Mouse (Mus musculus) bone marrow macrophage, adult 2 months (primary cell): ENCODE data around the gene Pld3. TPM values are rescaled to one million over a fixed set of nuclear protein-coding genes. Genes with fewer than 3 reads are reported as not detected.
A peak's percentile ranks its signal among the peaks of the same experiment; 100 is the strongest.
"Not testable (repeated sequence)": the region's sequence is repeated elsewhere in the genome, so short reads cannot be mapped to it uniquely, and the experiment has no call there.

ENCODE experiments used
- H3K27ac ChIP-seq: 2 replicates; pipeline ENCODE4 v1.5.1; 2012; ENCODE audit warnings: low read depth, low read length; ENCODE audit not compliant: insufficient read depth
- H3K4me1 ChIP-seq: 2 replicates; pipeline ENCODE4 v1.6.1; 2012; ENCODE audit warnings: low read length; ENCODE audit not compliant: control insufficient read depth, insufficient read depth
- H3K4me3 ChIP-seq: 2 replicates; pipeline ENCODE4 v1.5.1; 2012; ENCODE audit warnings: mild to moderate bottlenecking, low read length, moderate library complexity; ENCODE audit not compliant: insufficient read depth
- CTCF ChIP-seq: IDR thresholded peaks from 2 replicates; pipeline ENCODE4 v1.5.1; 2012; ENCODE audit warnings: low read depth, mild to moderate bottlenecking, low read length, moderate library complexity
- POLR2A ChIP-seq: IDR thresholded peaks from 2 replicates; pipeline ENCODE4 v1.6.1; 2012; ENCODE audit warnings: mild to moderate bottlenecking, low read depth, low read length, borderline replicate concordance
- polyA plus RNA-seq: library from polyadenylated mRNA; stranded (reverse); fragments of >200 nt; gene quantifications from 2 replicates; pipeline ENCODE4 v1.2.4, GENCODE M21; 2012; ENCODE audit not compliant: missing spikeins, insufficient read depth, insufficient read length

Gene Pld3
- polyA plus RNA-seq, 1 experiment, result 397 TPM

DNA sequence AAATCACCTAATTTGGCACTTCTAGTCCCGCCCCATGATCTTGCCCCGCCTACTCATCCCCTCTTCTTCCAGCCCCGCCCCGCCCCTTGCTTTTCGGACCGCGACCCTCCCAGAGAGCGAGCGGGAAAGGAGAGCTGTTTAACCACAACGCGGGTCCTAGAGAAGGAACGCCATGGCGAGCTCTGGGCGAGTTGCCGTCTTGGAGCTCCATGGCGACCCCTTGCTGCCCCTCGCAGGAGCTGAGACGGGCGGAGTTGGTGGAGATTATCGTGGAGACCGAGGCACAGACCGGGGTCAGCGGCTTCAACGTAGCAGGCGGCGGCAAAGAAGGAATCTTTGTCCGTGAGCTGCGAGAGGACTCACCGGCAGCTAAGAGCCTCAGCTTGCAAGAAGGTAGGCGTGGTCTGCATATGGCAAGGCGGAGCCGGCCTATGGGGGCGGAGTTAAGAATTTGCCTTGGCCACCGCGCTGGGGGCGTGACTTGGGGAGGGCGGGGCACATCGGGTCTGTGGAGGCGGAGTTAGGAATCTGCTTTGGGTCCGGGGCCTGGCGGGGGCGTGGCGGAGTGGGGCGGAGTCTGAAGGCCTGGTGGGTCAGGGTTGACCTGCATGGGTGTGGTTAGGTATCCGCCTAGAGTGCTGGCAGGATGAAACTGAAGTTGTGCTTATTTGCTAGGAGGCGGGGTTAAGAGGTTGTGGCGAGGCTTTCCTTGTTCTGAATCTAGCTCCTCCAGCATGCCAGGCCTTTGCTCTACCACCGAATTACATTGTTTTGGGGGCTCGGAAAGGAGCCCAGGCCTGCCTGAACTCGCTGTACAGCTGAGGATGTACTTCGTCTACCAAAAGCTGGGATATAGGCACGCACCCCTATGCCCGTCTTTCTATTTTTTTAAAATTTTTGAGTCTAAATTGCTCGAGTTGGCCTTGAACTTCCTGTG is 45.0 kb downstream of the Pld3 start:
- Histone ChIP-seq H3K4me1 (peaks cover 13% of the 10 kb centered on the region), H3K4me3 (peak overlapping the region; percentile 71), H3K27ac (peak overlapping the region; percentile 63)
- no peak for TF ChIP-seq CTCF

DNA sequence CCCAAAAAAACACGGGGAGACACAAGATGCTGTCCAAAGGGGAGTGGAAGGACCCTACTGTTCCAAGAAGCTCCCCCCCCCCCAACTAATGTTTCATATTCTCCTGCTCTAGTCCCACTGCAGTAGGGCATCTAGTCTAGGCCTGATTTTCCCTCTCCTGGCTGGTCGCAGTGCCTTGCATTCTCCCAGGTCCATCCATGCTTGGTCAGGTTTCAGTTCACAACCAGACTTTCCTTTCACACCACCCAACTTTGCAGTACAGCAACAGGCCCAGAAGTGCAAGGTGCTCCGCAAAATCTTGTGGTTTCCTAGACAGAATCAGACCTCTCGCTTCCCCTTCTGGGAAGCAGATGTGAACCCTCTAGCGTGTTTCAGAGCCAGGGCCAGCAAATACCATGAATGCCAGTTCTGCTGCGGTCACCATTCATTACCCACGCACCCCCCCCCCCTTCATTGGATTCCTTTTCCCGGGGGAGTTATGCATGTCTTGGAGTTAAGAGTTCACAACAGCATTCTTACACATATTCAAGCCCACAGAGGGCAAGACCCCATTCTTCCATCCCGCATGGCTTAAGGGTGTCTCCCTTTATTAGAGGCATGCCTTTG is 46.1 kb downstream of the Pld3 start:
- Histone ChIP-seq H3K4me3 (peak overlapping the region; percentile 15; the same call in 1 of the 2 replicates), H3K4me1 (peaks cover 13% of the 10 kb centered on the region), H3K27ac (no peak overlapping the region)
- no peak for TF ChIP-seq POLR2A
- no peak for TF ChIP-seq CTCF

GRCm38 (mm10) chr7:27501620-27502019 is 51.4 kb downstream of the Pld3 start:
- Histone ChIP-seq H3K27ac (no peak overlapping the region), H3K4me3 (no peak overlapping the region), H3K4me1 (peaks cover 4% of the 10 kb centered on the region)
- TF ChIP-seq CTCF (no peak), POLR2A (no peak)

DNA sequence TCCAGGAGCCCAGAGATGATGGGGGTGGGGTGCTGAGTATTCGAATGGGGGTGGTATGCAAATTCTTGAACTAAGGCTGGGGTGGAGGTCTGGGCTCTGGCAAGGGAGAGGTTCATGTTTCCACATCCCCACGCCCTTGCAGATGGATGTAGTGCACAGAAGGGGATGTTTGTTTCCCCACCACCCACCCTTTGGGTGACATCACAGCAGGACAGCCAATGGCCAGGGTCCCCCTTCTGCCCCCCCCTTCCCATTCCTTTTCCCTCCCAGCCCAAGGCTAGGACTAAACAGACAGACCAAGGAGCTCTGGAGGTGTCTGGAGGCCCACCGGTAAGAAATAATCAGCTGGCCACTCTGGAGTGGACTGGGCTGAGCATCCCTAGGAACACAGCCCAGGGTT is 54.0 kb downstream of the Pld3 start, which contains the start of gene Prx:
Gene Prx (plus strand): TSS at position 289 of the 400 bp plus-strand sequence.
- no peak within 1 kb of the TSS for H3K27ac ChIP-seq
- H3K4me3 ChIP-seq, result no peak within 1 kb of the TSS
- H3K4me1 ChIP-seq, result no peaks in the 10 kb centered on the region
- TF ChIP-seq POLR2A, result no peak
- no peak for TF ChIP-seq CTCF

DNA sequence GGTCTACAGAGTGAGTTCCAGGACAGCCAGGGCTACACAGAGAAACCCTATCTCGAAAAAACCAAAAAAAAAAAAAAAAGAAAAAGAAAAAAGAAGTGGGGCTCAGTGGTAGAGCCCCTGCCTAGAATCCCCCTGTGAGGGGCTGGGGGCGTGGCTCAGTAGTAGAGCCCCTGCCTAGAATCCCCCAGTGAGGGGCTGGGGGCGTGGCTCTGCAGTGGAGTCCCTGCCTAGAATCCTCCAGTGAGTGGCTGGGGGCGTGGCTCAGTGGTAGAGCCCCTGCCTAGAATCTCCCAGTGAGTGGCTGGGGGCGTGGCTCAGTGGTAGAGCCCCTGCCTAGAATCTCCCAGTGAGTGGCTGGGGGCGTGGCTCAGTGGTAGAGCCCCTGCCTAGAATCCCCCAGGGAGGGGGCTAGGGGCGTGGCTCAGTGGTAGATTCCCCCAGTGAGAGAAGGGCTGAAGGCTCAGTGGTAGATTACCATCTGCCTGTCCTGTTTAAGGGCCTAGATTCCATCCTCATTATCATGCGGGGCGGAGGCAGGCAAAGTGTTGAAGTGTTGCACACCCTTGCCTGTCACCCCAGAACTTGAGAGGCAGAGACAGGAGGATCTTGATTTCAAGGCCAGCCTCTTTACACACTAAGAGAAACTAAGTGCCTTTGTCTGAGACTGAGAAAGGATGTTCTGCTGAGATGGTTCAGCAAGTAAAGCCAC is 58.2 kb downstream of the Pld3 start:
- not testable (repeated sequence) for H3K27ac ChIP-seq, H3K4me3 ChIP-seq
- H3K4me1 ChIP-seq, result peaks cover 23% of the 10 kb centered on the region

DNA sequence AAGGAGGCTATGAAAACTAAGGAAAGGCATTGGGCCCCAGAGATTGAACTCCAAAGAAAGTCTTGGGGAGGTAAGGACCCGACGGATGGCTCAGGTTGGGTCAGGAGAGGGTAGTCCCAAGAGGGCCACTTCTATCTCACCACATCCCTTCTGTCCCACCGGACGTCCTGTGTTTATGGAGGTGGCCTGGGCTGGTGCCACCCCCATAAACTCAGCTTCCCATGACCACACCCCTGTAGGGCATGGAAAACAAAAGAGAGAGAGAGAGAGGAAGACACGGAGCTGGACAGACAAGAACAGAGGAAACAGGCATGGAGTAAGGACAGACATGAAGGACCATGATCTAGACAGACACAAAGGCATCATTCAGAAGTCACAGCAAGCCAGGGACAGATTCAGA is 59.6 kb downstream of the Pld3 start:
- peaks cover 36% of the 10 kb centered on the region for H3K4me1 ChIP-seq
- H3K4me3 ChIP-seq, result no peak overlapping the region
- TF ChIP-seq POLR2A, result no peak
- no peak for TF ChIP-seq CTCF
- H3K27ac ChIP-seq, result no peak overlapping the region

GRCm38 (mm10) chr7:27493022-27493421 is 60.0 kb downstream of the Pld3 start:
- Histone ChIP-seq H3K4me3 (no peak overlapping the region), H3K27ac (peak overlapping the region; percentile 17; the same call in 1 of the 2 replicates), H3K4me1 (peaks cover 40% of the 10 kb centered on the region)
- TF ChIP-seq POLR2A, result no peak
- no peak for TF ChIP-seq CTCF

- TF ChIP-seq POLR2A (no peak), CTCF (no peak)
- no peak overlapping the region for H3K27ac ChIP-seq
- no peak overlapping the region for H3K4me3 ChIP-seq
- peaks cover 40% of the 10 kb centered on the region for H3K4me1 ChIP-seq
Observed at GRCm38 (mm10) chr7:27491856-27492255, 61.2 kb downstream of the Pld3 start.

- Histone ChIP-seq H3K27ac (peak overlapping the region; percentile 88), H3K4me3 (peak overlapping the region; percentile 64), H3K4me1 (peaks cover 41% of the 10 kb centered on the region)
- TF ChIP-seq CTCF (peak; percentile 67), POLR2A (no peak)
Observed at GRCm38 (mm10) chr7:27490543-27491329, 62.3 kb downstream of the Pld3 start.
